Mouse (Mus musculus) monocyte, adult 59 days (primary cell): ENCODE data around the gene Elp4. TPM values are rescaled to one million over a fixed set of nuclear protein-coding genes. Genes with fewer than 3 reads are reported as not detected.

ENCODE experiments used
- total RNA-seq, 2 experiments: library from RNA; stranded (reverse); gene quantifications; one replicate each; pipeline ENCODE4 v1.2.4; 2023

Gene Elp4
- 1 to 10 TPM; 6.1 to 7.5 TPM for total RNA-seq

DNA sequence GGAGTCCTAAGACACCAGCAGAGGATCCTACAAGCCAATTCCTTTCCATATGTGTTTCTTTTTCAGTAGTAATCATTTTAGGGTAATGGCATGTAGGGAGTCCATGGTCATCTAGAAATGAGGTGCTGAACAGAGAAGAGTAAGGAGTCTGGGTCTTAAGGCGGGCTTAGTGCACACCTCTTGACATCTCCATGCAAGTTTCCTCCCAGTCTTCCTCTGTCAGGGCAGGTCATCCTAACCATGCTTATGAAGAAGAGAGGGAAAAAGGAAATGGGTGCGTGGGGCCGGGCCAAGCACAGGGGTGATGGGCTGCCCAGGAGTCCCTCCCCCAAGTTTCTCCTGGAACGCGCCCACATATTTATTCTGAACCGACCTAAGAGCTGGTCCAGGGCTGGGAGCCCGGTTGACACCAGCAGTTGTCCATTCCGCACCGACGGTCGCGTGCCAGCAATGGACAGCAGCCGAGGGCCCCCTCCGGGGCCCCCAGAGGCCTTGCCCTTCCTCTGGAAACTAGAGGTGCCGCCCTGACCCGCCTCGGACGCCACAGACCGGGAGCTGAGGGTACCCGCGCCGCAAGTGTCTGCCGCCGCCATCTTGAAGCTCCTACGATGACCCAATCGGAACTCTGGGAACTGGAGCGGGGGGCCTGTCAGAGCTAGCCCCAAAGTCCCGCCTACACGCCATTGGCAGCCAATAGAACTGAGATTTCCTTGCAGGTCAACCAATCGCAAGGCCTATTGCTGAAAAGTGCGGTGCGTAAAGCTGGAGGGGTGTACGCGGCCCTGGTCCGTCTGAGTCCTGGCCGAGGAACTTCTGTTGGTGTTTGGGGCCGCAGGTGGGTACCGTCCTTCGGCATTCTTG, at the start of gene Elp4, which contains the start of gene Immp1l:
Gene Elp4, minus strand, starts transcription at position 669 of the 861 bp plus-strand sequence.
Gene Immp1l, plus strand, starts transcription at position 743 of the 861 bp plus-strand sequence.

DNA sequence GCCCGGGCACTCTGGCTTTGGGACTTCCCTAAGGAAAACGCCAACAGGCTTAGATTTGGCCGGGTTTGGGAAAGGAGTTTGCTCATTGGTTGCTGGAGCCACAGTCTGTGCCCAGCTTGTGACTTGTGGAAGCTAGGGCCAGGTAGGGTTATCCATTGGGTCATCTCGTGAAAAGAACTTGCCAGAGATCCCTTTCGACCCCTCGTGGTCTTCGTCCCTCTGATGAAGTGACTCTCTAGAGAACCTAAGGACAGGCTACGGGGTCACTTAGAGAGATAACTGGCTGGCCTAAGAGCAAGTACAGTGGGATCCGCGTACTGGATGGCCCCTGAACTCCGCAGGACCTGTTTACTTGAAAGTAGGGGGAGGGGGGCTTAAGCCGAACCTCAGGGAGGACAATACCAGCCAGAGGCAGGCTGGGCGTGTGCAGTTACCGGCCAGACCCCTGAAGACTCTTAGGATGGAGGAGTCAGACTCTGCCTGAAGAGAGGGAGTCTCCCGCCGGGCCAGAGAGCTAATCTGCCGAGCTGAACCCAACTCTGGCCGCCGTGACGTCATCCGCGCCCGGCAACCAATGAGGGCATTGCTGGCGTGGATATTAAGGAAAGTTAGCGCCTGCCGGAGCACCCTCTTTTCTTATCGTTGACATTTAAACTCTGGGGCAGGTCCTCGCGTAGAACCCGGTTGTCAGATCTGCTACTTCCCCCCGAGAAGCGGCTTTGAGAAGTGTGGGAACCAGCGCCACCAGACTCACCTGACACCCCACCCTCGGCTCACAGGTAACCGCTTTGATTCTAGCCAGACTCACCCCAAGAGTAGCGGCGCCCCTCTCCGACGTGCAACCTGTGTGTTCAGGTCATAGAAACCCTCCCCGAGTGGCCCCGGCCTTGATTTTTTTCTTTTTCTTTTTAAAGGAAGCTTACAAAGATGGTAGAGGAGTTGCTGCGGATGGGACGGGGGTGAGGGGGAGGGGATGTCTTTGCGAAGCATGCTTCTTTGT, 235.8 kb downstream of the Elp4 start, which contains the start of gene Pax6:
Gene Pax6, plus strand, starts transcription at position 630 of the 1,000 bp plus-strand sequence.

Other genes starting within 250 kb of the Elp4 start
- gene Pax6, start 235.7 kb downstream of the Elp4 start, total RNA-seq: not detected
- 10 to 100 TPM in 1 of 2 experiments, 1 to 10 TPM in 1; 9.0 to 14.0 TPM for gene Immp1l, start 74 bp upstream of the Elp4 start, total RNA-seq
- gene Dnajc24, start 99.0 kb upstream of the Elp4 start, total RNA-seq: 10 to 100 TPM; 16.6 to 17.8 TPM